Mouse (Mus musculus) ES-Bruce4 (cell line): ENCODE measurements around the gene Ccdc84. TPM values are rescaled to one million over a fixed set of nuclear protein-coding genes. Genes with fewer than 3 reads are reported as not detected.
"Not testable (repeated sequence)": the region's sequence is repeated elsewhere in the genome, so short reads cannot be mapped to it uniquely, and the experiment has no call there.

ENCODE experiments used
- H3K27ac ChIP-seq: 2 replicates; pipeline ENCODE4 v1.5.1; 2012; ENCODE audit warnings: low read length, inconsistent platforms; ENCODE audit not compliant: insufficient read depth
- H3K27me3 ChIP-seq: 2 replicates; pipeline ENCODE4 v1.6.1; 2012; ENCODE audit warnings: mild to moderate bottlenecking, low read length, inconsistent platforms; ENCODE audit not compliant: control insufficient read depth, poor library complexity, insufficient read depth, severe bottlenecking
- H3K36me3 ChIP-seq: 2 replicates; pipeline ENCODE4 v1.6.1; 2012; ENCODE audit warnings: inconsistent platforms, mild to moderate bottlenecking, low read length, moderate library complexity; ENCODE audit not compliant: control insufficient read depth, poor library complexity, insufficient read depth, severe bottlenecking
- H3K4me1 ChIP-seq: one replicate; pipeline ENCODE4 v1.8.1; 2011; ENCODE audit warnings: low read length; ENCODE audit not compliant: control insufficient read depth, insufficient read depth
- H3K4me3 ChIP-seq: 2 replicates; pipeline ENCODE4 v1.5.1; 2011; ENCODE audit warnings: low read depth, mild to moderate bottlenecking, low read length
- H3K9ac ChIP-seq: 2 replicates; pipeline ENCODE4 v1.6.1; 2012; ENCODE audit warnings: low read depth, mild to moderate bottlenecking, inconsistent platforms; ENCODE audit not compliant: poor library complexity, severe bottlenecking
- H3K9me3 ChIP-seq: replicated peaks from 2 replicates; pipeline ENCODE4 v1.6.1; 2012; ENCODE audit warnings: mild to moderate bottlenecking, low read length, inconsistent platforms; ENCODE audit not compliant: control insufficient read depth, poor library complexity, insufficient read depth, severe bottlenecking
- CTCF ChIP-seq: IDR thresholded peaks from one replicate; pipeline ENCODE4 v1.8.1; 2011; ENCODE audit warnings: low read depth, low read length
- EP300 ChIP-seq: IDR thresholded peaks from 2 replicates; pipeline ENCODE4 v1.6.1; 2011; ENCODE audit warnings: low read depth, low read length; ENCODE audit not compliant: insufficient read depth
- POLR2A ChIP-seq: IDR thresholded peaks from one replicate; pipeline ENCODE4 v1.8.1; 2011; ENCODE audit warnings: low read length; ENCODE audit not compliant: insufficient read depth
- polyA plus RNA-seq: library from polyadenylated mRNA; stranded (reverse); fragments of >200 nt; gene quantifications from 2 replicates; pipeline ENCODE4 v1.2.4, GENCODE M21; 2011; ENCODE audit warnings: low read depth; ENCODE audit not compliant: missing spikeins, insufficient read depth, insufficient read length

The Ccdc84 gene
- polyA plus RNA-seq, 1 experiment: 14.3 TPM

- Histone ChIP-seq H3K4me1 (no peaks in the 10 kb centered on the region), H3K4me3 (no peak overlapping the region), H3K27ac (no peak overlapping the region), H3K9me3 (no peaks in the 10 kb centered on the region), H3K9ac (no peak overlapping the region), H3K36me3 (no peaks in the 10 kb centered on the region), H3K27me3 (no peaks in the 10 kb centered on the region)
- no peak for TF ChIP-seq CTCF
These were observed 32.0 kb upstream of the Ccdc84 start for GRCm38 (mm10) chr9:44450387-44450786.

GRCm38 (mm10) chr9:44444402-44445025 lies 26.1 kb upstream of the Ccdc84 start:
- H3K27ac ChIP-seq, H3K27me3 ChIP-seq, H3K9ac ChIP-seq, H3K4me3 ChIP-seq, H3K36me3 ChIP-seq, H3K9me3 ChIP-seq, H3K4me1 ChIP-seq: not testable (repeated sequence)

- TF ChIP-seq EP300 (no peak), POLR2A (no peak), CTCF (no peak)
- Histone ChIP-seq H3K27me3 (no peaks in the 10 kb centered on the region), H3K9ac (0 out of 2 replicates have a peak within 1 kb of the TSS, but pooled peaks have one; percentile 3), H3K36me3 (no peaks in the 10 kb centered on the region), H3K4me3 (peak within 1 kb of the TSS; percentile 26), H3K9me3 (no peaks in the 10 kb centered on the region), H3K4me1 (no peaks in the 10 kb centered on the region), H3K27ac (no peak within 1 kb of the TSS)
These were observed 22.6 kb upstream of the Ccdc84 start, which contains the start of gene Foxr1 for GRCm38 (mm10) chr9:44440961-44441360. Foxr1 (minus strand) TSS chr9:44441136.

GRCm38 (mm10) chr9:44435747-44436146 lies 17.4 kb upstream of the Ccdc84 start:
- TF ChIP-seq CTCF (no peak), POLR2A (no peak), EP300 (no peak)
- no peak overlapping the region for H3K4me3 ChIP-seq
- H3K27ac ChIP-seq: no peak overlapping the region
- H3K36me3 ChIP-seq: no peaks in the 10 kb centered on the region
- no peaks in the 10 kb centered on the region for H3K9me3 ChIP-seq
- no peaks in the 10 kb centered on the region for H3K27me3 ChIP-seq
- no peaks in the 10 kb centered on the region for H3K4me1 ChIP-seq
- no peak overlapping the region for H3K9ac ChIP-seq

GRCm38 (mm10) chr9:44432577-44433185 lies 14.3 kb upstream of the Ccdc84 start:
- Histone ChIP-seq H3K36me3 (no peaks in the 10 kb centered on the region), H3K4me3 (no peak overlapping the region), H3K27me3 (no peaks in the 10 kb centered on the region), H3K9me3 (no peaks in the 10 kb centered on the region), H3K4me1 (no peaks in the 10 kb centered on the region), H3K9ac (no peak overlapping the region), H3K27ac (no peak overlapping the region)
- TF ChIP-seq POLR2A (no peak), CTCF (no peak), EP300 (no peak)

GRCm38 (mm10) chr9:44423576-44423975 lies 5.2 kb upstream of the Ccdc84 start:
- Histone ChIP-seq H3K36me3 (no peaks in the 10 kb centered on the region), H3K27me3 (no peaks in the 10 kb centered on the region), H3K9me3 (no peaks in the 10 kb centered on the region), H3K27ac (no peak overlapping the region), H3K4me1 (peaks cover 3% of the 10 kb centered on the region), H3K9ac (no peak overlapping the region), H3K4me3 (no peak overlapping the region)
- TF ChIP-seq POLR2A (no peak), EP300 (no peak), CTCF (no peak)
